Mouse (Mus musculus) midbrain, embryonic 12.5 days (tissue): ENCODE data around the gene Mcm7. TPM values are rescaled to one million over a fixed set of nuclear protein-coding genes. Genes with fewer than 3 reads are reported as not detected.

Experiments
- ATAC-seq: fragments of 200-750 bp; cut with Nextera tagmentation; 2 replicates; pipeline ENCODE4 v1.8.0; 2017; ENCODE audit warnings: low read depth, moderate TSS enrichment, moderate library complexity; ENCODE audit not compliant: low FRiP score
- H3K27ac ChIP-seq: fragments of 300-500 bp; sonication (generic); replicated peaks from 2 replicates; pipeline ENCODE4 v1.5.1; 2016; ENCODE audit warnings: mild to moderate bottlenecking
- H3K27me3 ChIP-seq: fragments of 300-500 bp; sonication (generic); 2 replicates; pipeline ENCODE4 v1.6.1; 2016; ENCODE audit warnings: mild to moderate bottlenecking
- H3K36me3 ChIP-seq: fragments of 300-500 bp; sonication (generic); 2 replicates; pipeline ENCODE4 v1.6.1; 2016
- H3K4me1 ChIP-seq: fragments of 300-500 bp; sonication (generic); 2 replicates; pipeline ENCODE4 v1.6.1; 2016
- H3K4me2 ChIP-seq: fragments of 300-500 bp; sonication (generic); replicated peaks from 2 replicates; pipeline ENCODE4 v1.6.1; 2016; ENCODE audit warnings: mild to moderate bottlenecking, moderate library complexity
- H3K4me3 ChIP-seq: fragments of 300-500 bp; sonication (generic); 2 replicates; pipeline ENCODE4 v1.5.1; 2016; ENCODE audit warnings: mild to moderate bottlenecking
- H3K9ac ChIP-seq: fragments of 300-500 bp; sonication (generic); replicated peaks from 2 replicates; pipeline ENCODE4 v1.6.1; 2016; ENCODE audit warnings: mild to moderate bottlenecking, moderate library complexity
- H3K9me3 ChIP-seq: fragments of 300-500 bp; sonication (generic); 2 replicates; pipeline ENCODE4 v1.6.1; 2016; ENCODE audit warnings: mild to moderate bottlenecking
- WGBS: fragments of 180-500 bp; shearing (Covaris S2); methylation state at CpG from one replicate; pipeline ENCODE4 v1.1.7; 2016; 5-methylcytosine and 5-hydroxymethylcytosine counted together
- polyA plus RNA-seq: library from polyadenylated mRNA; unstranded; fragments of >200 nt; fragmentation: Nextera tagmentation; extraction: Ambion mirVana; gene quantifications from 2 replicates; pipeline ENCODE4 v1.2.1, GENCODE M21; 2016

Gene Mcm7
- polyA plus RNA-seq, 1 experiment from 2014 or later, result 269 TPM

DNA sequence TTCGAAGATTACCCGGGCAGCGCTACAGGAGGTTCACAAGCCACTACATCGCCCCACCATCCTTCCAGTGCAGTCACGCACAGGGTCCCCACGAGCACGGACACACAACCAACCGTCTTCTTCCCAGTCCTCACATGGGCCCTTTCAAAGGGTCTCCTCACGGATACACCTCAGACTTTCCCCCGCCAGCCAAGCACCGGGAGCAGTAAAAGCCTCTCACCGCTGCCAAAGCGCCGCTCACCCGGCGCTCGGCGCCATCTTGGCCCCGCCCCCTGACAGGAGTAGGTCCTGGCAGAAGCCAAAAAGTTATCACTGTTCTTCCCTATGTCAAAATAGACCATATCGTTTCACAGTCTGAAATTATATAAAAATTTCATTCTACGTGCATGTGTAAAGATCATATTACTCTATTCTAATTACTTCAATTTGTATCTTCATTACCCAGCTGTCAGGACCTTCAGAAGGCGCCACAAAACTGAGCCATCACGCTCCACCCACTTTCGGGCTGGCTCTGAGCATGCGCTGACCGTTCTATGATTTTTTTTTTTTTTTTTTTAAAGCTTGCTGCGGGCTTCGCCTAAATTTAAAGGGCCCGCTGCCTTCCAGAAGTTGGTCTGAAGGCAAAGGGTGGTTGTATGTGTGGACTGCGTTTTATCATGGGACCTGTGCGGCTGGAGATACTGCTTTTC is 14.9 kb upstream of the Mcm7 start, which contains the start of the genes Taf6 and Cnpy4:
Taf6 (minus strand) TSS at position 502 of the 689 bp plus-strand sequence.
Cnpy4 (plus strand) TSS at position 536 of the 689 bp plus-strand sequence.
- Histone ChIP-seq H3K4me1 (peaks cover 18% of the 10 kb centered on the region), H3K27ac (peak within 1 kb of the TSS; percentile 64), H3K9ac (peak within 1 kb of the TSS; percentile 81), H3K4me2 (peak within 1 kb of the TSS; percentile 65), H3K9me3 (no peaks in the 10 kb centered on the region), H3K36me3 (peaks cover 48% of the 10 kb centered on the region), H3K27me3 (no peaks in the 10 kb centered on the region), H3K4me3 (peak within 1 kb of the TSS; percentile 82)
- peak; percentile 85 for ATAC-seq
- under 1% methylated on average over 31 of the region's 31 CpGs for WGBS

DNA sequence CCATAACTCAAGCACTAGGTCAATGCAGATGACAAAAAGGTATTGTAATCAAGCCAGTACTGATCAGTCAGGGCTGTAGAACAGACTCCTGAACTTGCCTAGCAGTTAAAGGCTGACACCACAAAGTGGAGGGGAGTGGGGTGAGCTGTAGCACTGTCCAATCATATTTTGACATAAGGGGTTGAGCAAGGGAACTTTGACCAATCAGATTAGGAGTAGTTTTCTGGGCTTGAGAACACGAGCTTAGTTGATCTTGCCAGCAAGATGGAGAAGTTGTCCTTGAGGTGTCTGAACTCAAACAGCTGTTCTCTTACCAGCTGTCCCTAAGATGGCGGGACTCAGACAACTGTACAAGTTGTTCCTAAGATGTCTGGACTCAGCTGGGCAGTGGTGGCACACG is 995 bp upstream of the Mcm7 start:
- no peak overlapping the region for H3K27ac ChIP-seq
- ATAC-seq, result no peak
- H3K36me3 ChIP-seq, result peaks cover 61% of the 10 kb centered on the region
- H3K4me1 ChIP-seq, result peaks cover 20% of the 10 kb centered on the region
- H3K9ac ChIP-seq, result no peak overlapping the region
- H3K4me2 ChIP-seq, result peak overlapping the region; percentile 90
- H3K27me3 ChIP-seq, result no peaks in the 10 kb centered on the region
- WGBS, result 90% methylated on average over 3 of the region's 3 CpGs
- H3K4me3 ChIP-seq, result peak overlapping the region; percentile 80
- H3K9me3 ChIP-seq, result no peaks in the 10 kb centered on the region

DNA sequence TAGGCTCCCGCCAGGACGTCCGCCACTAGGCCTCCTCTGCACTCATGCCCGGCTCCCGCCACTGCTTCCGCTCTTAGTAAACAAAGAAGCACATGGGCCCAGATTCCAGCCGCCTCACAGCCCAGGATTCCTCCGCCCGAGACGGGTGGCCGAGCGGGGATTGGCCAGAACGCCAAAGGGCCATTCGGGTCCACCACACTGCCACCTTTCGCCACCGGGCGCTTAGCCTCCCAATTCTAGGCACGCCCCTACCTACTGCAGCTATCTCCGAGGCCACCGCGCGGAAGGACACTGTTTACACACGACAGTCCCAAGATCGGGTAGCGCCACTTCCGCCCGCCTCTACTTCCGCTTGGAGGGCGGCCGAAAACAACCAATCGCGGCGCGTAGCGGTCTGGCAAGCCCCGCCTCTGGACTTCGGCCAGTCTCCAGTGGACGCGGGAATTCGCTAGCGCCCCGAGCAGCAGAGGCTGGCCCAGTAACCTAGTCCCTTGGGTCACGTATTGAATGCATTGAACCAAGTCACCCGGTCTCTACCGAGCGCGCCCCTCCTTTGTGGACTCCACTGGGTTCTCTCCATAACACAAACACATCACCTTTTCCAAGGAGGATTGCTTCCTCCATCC is 1.2 kb downstream of the Mcm7 start:
- Histone ChIP-seq H3K9me3 (no peaks in the 10 kb centered on the region), H3K9ac (peak overlapping the region; percentile 80), H3K27ac (peak overlapping the region; percentile 92), H3K27me3 (no peaks in the 10 kb centered on the region), H3K4me1 (peaks cover 23% of the 10 kb centered on the region), H3K36me3 (peaks cover 61% of the 10 kb centered on the region), H3K4me2 (peak overlapping the region; percentile 90), H3K4me3 (peak overlapping the region; percentile 80)
- under 1% methylated on average over 47 of the region's 47 CpGs for WGBS
- peak; percentile 89 for ATAC-seq

DNA sequence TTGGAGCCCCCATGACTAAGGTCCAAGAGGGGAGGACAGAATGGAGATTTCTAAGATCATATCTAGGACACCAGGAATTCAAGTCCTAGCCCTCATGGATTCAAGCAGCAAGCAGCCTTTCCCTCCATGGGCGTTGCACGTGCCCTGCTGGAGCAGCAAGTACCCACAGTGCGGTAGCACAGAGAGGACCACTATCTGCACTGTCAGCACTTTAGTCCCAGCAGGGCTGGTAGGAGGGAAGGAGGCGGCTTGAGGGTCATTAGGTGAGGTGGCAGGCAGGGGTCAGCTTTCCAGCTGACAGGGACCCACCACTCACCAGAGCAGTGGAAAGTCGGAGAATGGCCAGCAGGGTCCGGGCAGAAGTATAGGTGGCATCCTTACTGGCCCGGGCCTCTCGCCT is 6.6 kb downstream of the Mcm7 start:
- ATAC-seq, result no peak
- Histone ChIP-seq H3K9ac (no peak overlapping the region), H3K4me3 (no peak overlapping the region), H3K27me3 (no peaks in the 10 kb centered on the region), H3K27ac (no peak overlapping the region), H3K9me3 (no peaks in the 10 kb centered on the region), H3K36me3 (peaks cover 75% of the 10 kb centered on the region), H3K4me1 (peaks cover 24% of the 10 kb centered on the region), H3K4me2 (no peak overlapping the region)
- 87% methylated on average over 8 of the region's 8 CpGs for WGBS

DNA sequence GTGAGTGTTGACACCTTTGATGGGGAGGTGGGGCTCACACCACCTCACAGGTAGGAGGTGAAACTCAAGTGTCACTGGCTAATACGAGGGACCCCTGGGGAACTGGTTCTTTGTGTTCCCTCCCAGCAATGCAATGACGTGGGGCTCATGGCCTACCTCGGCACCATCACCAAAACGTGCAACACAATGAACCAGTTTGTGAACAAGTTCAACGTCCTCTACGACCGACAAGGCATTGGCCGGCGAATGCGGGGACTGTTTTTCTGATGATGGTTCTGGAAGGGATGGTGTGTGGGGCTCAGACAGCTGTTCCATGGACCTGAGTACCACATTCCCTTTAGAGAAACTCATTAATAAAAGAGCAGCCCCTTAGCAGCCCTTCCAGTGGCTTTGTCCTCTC is 8.6 kb downstream of the Mcm7 start:
- no peak for ATAC-seq
- H3K27me3 ChIP-seq, result no peaks in the 10 kb centered on the region

DNA sequence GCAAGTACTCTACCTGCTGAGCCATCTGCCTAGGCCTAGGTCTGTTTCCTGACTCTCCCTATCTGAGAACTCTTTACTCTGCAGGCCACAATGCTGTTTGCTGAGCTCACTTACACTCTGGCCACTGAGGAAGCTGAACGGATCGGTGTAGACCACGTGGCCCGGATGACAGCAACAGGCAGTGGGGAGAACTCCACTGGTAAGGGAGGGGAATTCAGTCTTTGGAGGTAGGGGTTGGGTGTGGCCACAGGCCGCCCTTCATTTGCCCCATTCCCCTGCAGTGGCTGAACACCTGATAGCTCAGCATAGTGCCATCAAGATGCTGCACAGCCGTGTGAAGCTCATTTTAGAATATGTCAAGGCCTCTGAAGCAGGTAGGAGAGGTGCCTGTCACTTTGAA is 9.2 kb downstream of the Mcm7 start:
- Histone ChIP-seq H3K27me3 (no peaks in the 10 kb centered on the region), H3K4me1 (peaks cover 15% of the 10 kb centered on the region), H3K9me3 (no peaks in the 10 kb centered on the region), H3K27ac (no peak overlapping the region), H3K4me3 (no peak overlapping the region), H3K36me3 (peaks cover 57% of the 10 kb centered on the region), H3K9ac (no peak overlapping the region), H3K4me2 (no peak overlapping the region)
- ATAC-seq, result no peak
- WGBS, result 88% methylated on average over 6 of the region's 6 CpGs

More for the DNA sequence above, 8.6 kb downstream of the Mcm7 start:
- Histone ChIP-seq H3K9ac (no peak overlapping the region), H3K4me2 (no peak overlapping the region), H3K27ac (no peak overlapping the region; the same call in 1 of the 2 replicates), H3K36me3 (peaks cover 63% of the 10 kb centered on the region), H3K9me3 (no peaks in the 10 kb centered on the region), H3K4me1 (peaks cover 15% of the 10 kb centered on the region), H3K4me3 (no peak overlapping the region)
- 62% methylated on average over 10 of the region's 10 CpGs for WGBS

DNA sequence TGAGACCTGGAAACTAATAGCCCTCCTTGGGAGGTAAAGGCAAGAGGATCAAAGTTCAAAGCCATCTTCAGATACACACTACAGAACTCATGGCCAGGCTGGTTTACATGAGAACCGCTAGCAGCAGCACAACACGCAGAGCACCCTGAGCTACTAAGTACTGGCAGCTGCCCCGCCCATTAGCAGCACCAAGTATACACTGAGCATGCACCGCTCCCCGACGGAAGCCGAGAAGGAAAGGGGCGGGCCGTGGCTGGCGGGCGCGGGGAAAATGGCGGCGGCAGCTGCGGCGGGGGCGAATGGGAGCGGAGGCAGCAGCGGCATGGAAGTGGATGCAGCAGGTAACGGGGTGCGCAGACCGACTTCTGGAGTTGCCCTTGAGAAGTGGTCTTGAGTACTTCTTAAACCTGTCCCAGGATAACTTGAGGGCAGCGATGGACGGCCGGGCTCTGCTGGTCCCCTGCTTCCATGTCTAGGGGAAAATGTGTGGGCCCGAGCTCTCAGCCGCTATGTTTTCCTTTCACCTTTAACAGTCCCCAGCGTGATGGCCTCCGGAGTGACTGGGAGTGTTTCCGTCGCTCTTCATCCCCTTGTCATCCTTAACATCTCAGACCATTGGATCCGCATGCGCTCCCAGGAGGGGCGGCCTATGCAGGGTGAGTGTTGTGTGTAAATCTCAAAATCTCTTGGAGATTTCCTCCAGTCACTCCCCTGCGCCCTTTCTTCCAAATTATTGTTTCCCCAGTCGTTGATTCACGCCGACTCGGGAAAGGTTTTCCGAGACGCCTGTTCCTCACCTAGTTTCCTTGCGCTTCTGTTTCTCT is 11.2 kb downstream of the Mcm7 start, which contains the start of gene Cops6:
Cops6 (plus strand) TSS at position 230 of the 824 bp plus-strand sequence.
- Histone ChIP-seq H3K9ac (peak within 1 kb of the TSS; percentile 65), H3K4me2 (peak within 1 kb of the TSS; percentile 56), H3K36me3 (peaks cover 37% of the 10 kb centered on the region), H3K4me3 (peak within 1 kb of the TSS; percentile 69), H3K27ac (peak within 1 kb of the TSS; percentile 57), H3K27me3 (no peaks in the 10 kb centered on the region), H3K4me1 (peaks cover 12% of the 10 kb centered on the region), H3K9me3 (no peaks in the 10 kb centered on the region)
- ATAC-seq, result peak; percentile 95
- WGBS, result under 1% methylated on average over 42 of the region's 42 CpGs

DNA sequence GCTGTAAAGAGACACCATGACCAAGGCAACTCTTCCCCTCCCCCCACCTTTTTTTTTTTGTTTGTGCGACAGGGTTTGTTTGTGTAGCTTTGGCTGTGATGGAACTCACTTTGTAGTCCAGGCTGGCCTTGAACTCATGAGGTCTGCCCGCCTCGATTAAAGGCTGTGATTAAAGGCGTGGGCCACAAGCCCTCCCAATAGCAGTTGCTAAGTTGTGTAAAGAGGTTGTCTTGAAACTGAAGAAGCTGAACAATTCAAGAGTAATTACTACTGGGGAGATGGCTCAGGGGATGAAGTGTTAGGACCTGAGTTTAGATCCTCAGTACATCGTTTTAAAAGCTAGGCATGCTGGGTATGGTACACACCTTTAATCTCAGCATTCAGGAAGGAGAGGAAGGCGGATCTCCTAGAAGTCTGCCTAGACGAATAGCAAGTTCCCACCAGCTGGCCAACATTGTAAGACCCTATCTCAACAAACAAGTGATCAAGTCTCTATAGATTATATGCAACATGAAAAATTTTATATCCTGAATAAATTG is 11.9 kb downstream of the Mcm7 start:
- peak overlapping the region; percentile 56 for H3K4me2 ChIP-seq
- H3K9me3 ChIP-seq, result no peaks in the 10 kb centered on the region
- peaks cover 30% of the 10 kb centered on the region for H3K36me3 ChIP-seq
- ATAC-seq, result peak; percentile 12
- H3K27me3 ChIP-seq, result no peaks in the 10 kb centered on the region
- H3K4me1 ChIP-seq, result peaks cover 12% of the 10 kb centered on the region
- H3K4me3 ChIP-seq, result peak overlapping the region; percentile 69
- WGBS, result 69% methylated on average over 7 of the region's 7 CpGs
- peak overlapping the region; percentile 32; the same call in 1 of the 2 replicates for H3K9ac ChIP-seq
- H3K27ac ChIP-seq, result peak overlapping the region; percentile 57; the same call in 1 of the 2 replicates

DNA sequence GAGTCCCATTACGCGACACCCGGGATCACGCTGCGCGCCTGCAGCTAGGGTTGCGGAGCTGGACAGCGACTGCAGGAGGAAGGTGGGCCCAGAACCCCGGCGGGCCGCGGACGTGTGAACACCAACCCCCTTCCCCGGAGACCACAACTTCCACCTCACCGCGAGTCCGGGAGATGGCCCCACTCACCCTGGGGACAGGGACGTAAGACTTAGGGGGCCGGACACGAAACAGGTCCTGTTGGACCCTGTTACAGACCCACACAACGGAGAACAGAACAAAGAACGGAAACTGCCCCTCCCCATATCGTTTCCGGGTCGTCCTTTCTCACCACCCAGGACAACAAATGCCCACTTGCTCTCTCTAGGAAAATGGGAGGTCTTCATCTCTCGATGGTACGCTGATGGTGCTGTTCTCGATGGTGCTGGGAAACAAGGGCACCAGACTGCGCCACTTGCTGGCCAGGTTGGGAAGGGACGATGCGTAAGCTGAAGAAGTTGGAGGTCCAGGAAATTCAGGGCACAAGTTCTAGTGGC is 16.7 kb downstream of the Mcm7 start, which contains the start of gene Zfp113:
Zfp113 (minus strand) TSS at position 302 of the 534 bp plus-strand sequence.
- no peaks in the 10 kb centered on the region for H3K9me3 ChIP-seq
- H3K4me2 ChIP-seq, result peak within 1 kb of the TSS; percentile 71
- peaks cover 9% of the 10 kb centered on the region for H3K4me1 ChIP-seq
- peak within 1 kb of the TSS; percentile 69 for H3K4me3 ChIP-seq
- ATAC-seq, result peak; percentile 96
- H3K27ac ChIP-seq, result peak within 1 kb of the TSS; percentile 94
- peak within 1 kb of the TSS; percentile 81 for H3K9ac ChIP-seq
- peaks cover 22% of the 10 kb centered on the region for H3K36me3 ChIP-seq
- WGBS, result 0% methylated on average over 31 of the region's 31 CpGs
- no peaks in the 10 kb centered on the region for H3K27me3 ChIP-seq

DNA sequence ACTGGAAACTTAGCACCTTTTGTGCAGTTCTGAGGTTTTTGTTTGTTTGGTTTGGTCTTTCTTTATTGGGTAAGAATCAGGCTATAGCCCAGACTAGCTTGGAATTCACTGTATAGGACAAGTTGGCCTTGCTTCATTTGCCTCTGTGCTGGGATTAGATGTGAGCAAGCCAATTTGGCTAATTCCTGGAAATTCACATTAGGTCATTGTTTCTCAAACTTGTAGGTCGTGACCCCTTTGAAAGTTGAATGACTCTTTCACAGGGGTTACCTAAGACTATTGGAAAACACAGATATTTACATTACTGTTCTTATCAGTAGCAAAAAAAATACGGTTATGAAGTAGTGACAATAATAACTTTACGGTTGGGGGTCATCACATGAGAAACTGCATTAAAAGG is 17.8 kb downstream of the Mcm7 start:
- H3K9ac ChIP-seq, result peak overlapping the region; percentile 81
- H3K36me3 ChIP-seq, result peaks cover 28% of the 10 kb centered on the region
- no peak for ATAC-seq
- peak overlapping the region; percentile 69 for H3K4me3 ChIP-seq
- H3K27me3 ChIP-seq, result no peaks in the 10 kb centered on the region
- H3K9me3 ChIP-seq, result no peaks in the 10 kb centered on the region
- H3K4me1 ChIP-seq, result peaks cover 9% of the 10 kb centered on the region
- no peak overlapping the region for H3K27ac ChIP-seq
- 91% methylated on average over 3 of the region's 3 CpGs for WGBS
- peak overlapping the region; percentile 71 for H3K4me2 ChIP-seq

DNA sequence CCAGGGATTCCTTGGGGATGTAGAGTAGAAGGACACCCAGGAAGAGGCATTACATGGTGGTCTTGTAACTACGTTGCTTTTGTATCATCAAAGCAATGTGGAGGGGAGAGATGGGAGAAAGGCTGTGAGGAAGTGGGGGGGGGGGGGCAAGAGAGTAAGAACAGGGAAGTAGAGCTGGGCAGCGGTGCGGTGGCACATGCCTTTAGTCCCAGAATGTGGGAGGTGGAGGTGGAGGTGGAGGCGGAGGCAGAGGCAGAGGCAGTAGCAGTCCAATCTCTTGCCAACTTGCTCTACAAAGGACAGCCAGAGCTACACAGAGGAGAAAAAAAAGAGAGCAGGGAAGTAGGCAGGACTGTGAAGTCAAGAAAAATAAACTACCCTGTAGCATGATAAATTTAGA is 33.6 kb downstream of the Mcm7 start:
- no peaks in the 10 kb centered on the region for H3K4me1 ChIP-seq
- no peak overlapping the region for H3K9ac ChIP-seq
- no peak overlapping the region for H3K4me3 ChIP-seq
- no peak for ATAC-seq
- no peak overlapping the region for H3K4me2 ChIP-seq
- H3K27me3 ChIP-seq, result no peaks in the 10 kb centered on the region
- WGBS, result 82% methylated on average over 4 of the region's 4 CpGs
- no peaks in the 10 kb centered on the region for H3K9me3 ChIP-seq
- peaks cover 41% of the 10 kb centered on the region for H3K36me3 ChIP-seq
- H3K27ac ChIP-seq, result no peak overlapping the region
